Mouse (Mus musculus): ENCODE measurements around the gene Acadvl. TPM values are rescaled to one million over a fixed set of nuclear protein-coding genes. Genes with fewer than 3 reads are reported as not detected.

Gene Acadvl
- total and polyA plus RNA-seq, 3 experiments, result 92.5 to 123 TPM; not detected in 1

GRCm38 (mm10) chr11:69992396-69992795 lies 22.8 kb downstream of the Acadvl start:
- DNase-seq (ENCODE audit: low read depth, low spot score), result no peak
- TF ChIP-seq MAZ (IDR thresholded peaks at IDR 0.05; ENCODE audit: low read depth, low read length), result no peak
- no peak for TF ChIP-seq USF2 (IDR thresholded peaks at IDR 0.05; ENCODE audit: borderline replicate concordance in 1 of 2, insufficient read depth in 1 of 2, low read depth in 1 of 2, low read length in 2 of 2)
- TF ChIP-seq MXI1 (IDR thresholded peaks at IDR 0.05; ENCODE audit: low read depth, low read length), result no peak
- TF ChIP-seq SMC3 (IDR thresholded peaks at IDR 0.05; ENCODE audit: low read depth, low read length), result no peak
- TF ChIP-seq ZC3H11A (IDR thresholded peaks at IDR 0.05; ENCODE audit: low read depth, low read length), result no peak
- no peak for TF ChIP-seq CHD2 (IDR thresholded peaks at IDR 0.05; ENCODE audit: low read length)
- no peak for TF ChIP-seq MAFK (IDR thresholded peaks at IDR 0.05; ENCODE audit: borderline replicate concordance, low read depth, low read length)
- TF ChIP-seq TCF12 (IDR thresholded peaks at IDR 0.05; ENCODE audit: low read depth, low read length), result no peak
- TF ChIP-seq EP300 (IDR thresholded peaks at IDR 0.05; ENCODE audit: low read depth in 1 of 2, low read length in 2 of 2), result no peak
- TF ChIP-seq JUND (IDR thresholded peaks at IDR 0.05; ENCODE audit: low read depth, low read length), result no peak
- Histone ChIP-seq H3K27me3 (ENCODE audit: control insufficient read depth in 1 of 2, insufficient read depth in 2 of 2, low read length in 2 of 2) (no peaks in the 10 kb centered on the region), H3K27ac (ENCODE audit: control insufficient read depth, low read depth, low read length) (no peak overlapping the region), H3K9ac (ENCODE audit: control insufficient read depth, low read depth, low read length, poor library complexity, severe bottlenecking) (peak overlapping the region; percentile 45), H3K4me3 (ENCODE audit: control insufficient read depth in 1 of 2, insufficient read depth in 1 of 2, low read depth in 2 of 2, low read length in 2 of 2) (peak overlapping the region; percentile 19 to 48), H3K79me2 (ENCODE audit: control insufficient read depth, insufficient read depth, low read length, poor library complexity) (peaks cover 30% of the 10 kb centered on the region), H3K36me3 (ENCODE audit: control insufficient read depth in 1 of 2, insufficient read depth in 2 of 2, low read length in 2 of 2) (peaks cover 0 to 17% of the 10 kb centered on the region in 2 experiments; a peak in 2 of 4 replicates), H3K4me1 (ENCODE audit: control insufficient read depth in 1 of 2, insufficient read depth in 2 of 2, low read length in 2 of 2) (peaks cover 0 to 14% of the 10 kb centered on the region in 2 experiments; a peak in 3 of 4 replicates), H3K9me3 (replicated peaks; ENCODE audit: insufficient read depth, low read length) (no peaks in the 10 kb centered on the region)

GRCm38 (mm10) chr11:69991711-69992110 lies 23.5 kb downstream of the Acadvl start:
- H3K79me2 ChIP-seq (ENCODE audit: control insufficient read depth, insufficient read depth, low read length, poor library complexity), result peaks cover 25% of the 10 kb centered on the region
- H3K4me1 ChIP-seq (ENCODE audit: control insufficient read depth in 1 of 2, insufficient read depth in 2 of 2, low read length in 2 of 2), result peaks cover 0 to 14% of the 10 kb centered on the region in 2 experiments; a peak in 2 of 4 replicates
- peak overlapping the region; percentile 48 to 83 for H3K4me3 ChIP-seq (ENCODE audit: control insufficient read depth in 1 of 2, insufficient read depth in 1 of 2, low read depth in 2 of 2, low read length in 2 of 2)
- H3K36me3 ChIP-seq (ENCODE audit: control insufficient read depth in 1 of 2, insufficient read depth in 2 of 2, low read length in 2 of 2), result peaks cover 0 to 16% of the 10 kb centered on the region in 2 experiments; a peak in 2 of 4 replicates
- peak overlapping the region; percentile 82 for H3K27ac ChIP-seq (ENCODE audit: control insufficient read depth, low read depth, low read length)
- no peak for DNase-seq (ENCODE audit: low read depth, low spot score)
- no peak for TF ChIP-seq POLR2A (IDR thresholded peaks at IDR 0.05; ENCODE audit: control insufficient read depth in 1 of 2, insufficient read depth in 1 of 2, low read depth in 1 of 2, low read length in 2 of 2, poor library complexity in 1 of 2)
- TF ChIP-seq BHLHE40 (IDR thresholded peaks at IDR 0.05; ENCODE audit: borderline replicate concordance, low read depth, low read length), result no peak
- no peak for TF ChIP-seq POLR2AphosphoS2 (IDR thresholded peaks at IDR 0.05; ENCODE audit: low read length)
- TF ChIP-seq ZKSCAN1 (IDR thresholded peaks at IDR 0.05; ENCODE audit: low read depth, low read length), result peak; percentile 55; the same call in 1 of the 2 replicates
- no peak for TF ChIP-seq USF1 (IDR thresholded peaks at IDR 0.05; ENCODE audit: low read depth, low read length)
- TF ChIP-seq EP300 (IDR thresholded peaks at IDR 0.05; ENCODE audit: low read depth in 1 of 2, low read length in 2 of 2), result no peak
- TF ChIP-seq TCF12 (IDR thresholded peaks at IDR 0.05; ENCODE audit: low read depth, low read length), result peak; percentile 46
- no peak for TF ChIP-seq CHD2 (IDR thresholded peaks at IDR 0.05; ENCODE audit: low read length)
- no peak for TF ChIP-seq SMC3 (IDR thresholded peaks at IDR 0.05; ENCODE audit: low read depth, low read length)
- TF ChIP-seq TAL1 (IDR thresholded peaks at IDR 0.05; ENCODE audit: low read length), result no peak
- no peak for TF ChIP-seq GATA1 (IDR thresholded peaks at IDR 0.05; ENCODE audit: low read depth, low read length)
- TF ChIP-seq KAT2A (conservative IDR thresholded peaks at IDR 0.05; ENCODE audit: low read depth, low read length), result 0 out of 2 replicates have a peak, but pooled peaks have one; percentile 36
- TF ChIP-seq MYB (IDR thresholded peaks at IDR 0.05; ENCODE audit: low read depth, low read length), result no peak
- no peak for TF ChIP-seq ZMIZ1 (IDR thresholded peaks at IDR 0.05; ENCODE audit: low read depth, low read length)
- TF ChIP-seq GABPA (IDR thresholded peaks at IDR 0.05; ENCODE audit: low read depth, low read length), result no peak
- no peak for TF ChIP-seq ZNF384 (IDR thresholded peaks at IDR 0.05; ENCODE audit: low read depth, low read length)
- no peak for TF ChIP-seq MYC (IDR thresholded peaks at IDR 0.05; ENCODE audit: low read depth, low read length)
- TF ChIP-seq NELFE (IDR thresholded peaks at IDR 0.05; ENCODE audit: low read depth, low read length), result no peak
- TF ChIP-seq UBTF (IDR thresholded peaks at IDR 0.05; ENCODE audit: borderline replicate concordance, insufficient read depth, low read depth, low read length), result no peak
- TF ChIP-seq SIN3A (IDR thresholded peaks at IDR 0.05; ENCODE audit: low read length), result no peak; the same call in 1 of the 2 replicates
- 0 out of 2 replicates have a peak, but pooled peaks have one; percentile 3 for TF ChIP-seq TBP (IDR thresholded peaks at IDR 0.05; ENCODE audit: low read depth, low read length)
- TF ChIP-seq MXI1 (IDR thresholded peaks at IDR 0.05; ENCODE audit: low read depth, low read length), result peak; percentile 48; the same call in 1 of the 2 replicates
- TF ChIP-seq MAX (IDR thresholded peaks at IDR 0.05; ENCODE audit: low read length), result no peak
- 0 out of 2 replicates have a peak, but pooled peaks have one; percentile 40 for TF ChIP-seq ELF1 (IDR thresholded peaks at IDR 0.05; ENCODE audit: low read depth, low read length)
- H3K9me3 ChIP-seq (replicated peaks; ENCODE audit: insufficient read depth, low read length), result no peaks in the 10 kb centered on the region
- peak overlapping the region; percentile 86 for H3K9ac ChIP-seq (ENCODE audit: control insufficient read depth, low read depth, low read length, poor library complexity, severe bottlenecking)
- H3K27me3 ChIP-seq (ENCODE audit: control insufficient read depth in 1 of 2, insufficient read depth in 2 of 2, low read length in 2 of 2), result no peaks in the 10 kb centered on the region
